Mouse (Mus musculus) small intestine, adult 2 months (tissue): ENCODE results near the gene Tmem203.

ENCODE experiments used
- CTCF ChIP-seq: fragments of 200-500 bp; IDR thresholded peaks from 2 replicates; pipeline ENCODE4 v1.5.1; 2012; ENCODE audit warnings: low read depth, mild to moderate bottlenecking, control low read depth, inconsistent platforms, low read length, moderate library complexity, mixed read lengths; ENCODE audit not compliant: insufficient replicate concordance, insufficient read length; ENCODE audit errors: extremely low read depth
- POLR2A ChIP-seq: fragments of 200-500 bp; IDR thresholded peaks from 2 replicates; pipeline ENCODE4 v1.6.1; 2012; ENCODE audit warnings: low read depth, mild to moderate bottlenecking, control low read depth, inconsistent platforms, low read length, moderate library complexity

DNA sequence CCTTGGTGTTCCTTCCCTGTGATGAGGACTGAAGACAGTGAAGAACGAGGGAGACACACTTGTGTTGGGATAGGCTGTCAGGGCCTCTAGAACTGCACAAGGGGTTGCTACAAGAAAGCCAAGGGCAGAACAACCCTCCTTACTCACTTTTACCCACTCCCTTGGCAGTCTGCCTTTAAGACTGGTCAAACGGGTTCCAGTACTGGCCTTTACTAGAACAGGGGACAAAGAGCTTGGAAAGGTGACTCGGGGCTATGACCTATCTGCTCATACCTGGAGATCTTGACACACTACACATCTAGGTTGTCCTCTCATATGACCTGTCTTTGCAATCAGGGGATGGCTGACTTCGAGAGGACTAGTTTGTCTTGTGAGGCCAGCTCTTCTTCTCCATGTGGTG is 17.7 kb upstream of the Tmem203 start:
- no peak for TF ChIP-seq POLR2A
- no peak for TF ChIP-seq CTCF
